Mouse (Mus musculus) heart, embryonic 16.5 days (tissue): ENCODE data around the gene Gm5431. TPM values are rescaled to one million over a fixed set of nuclear protein-coding genes. Genes with fewer than 3 reads are reported as not detected.

Source experiments
- ATAC-seq: fragments of 200-750 bp; cut with Nextera tagmentation; replicated peaks from 2 replicates; pipeline ENCODE4 v1.8.0; 2017; ENCODE audit warnings: moderate number of reproducible peaks; ENCODE audit not compliant: insufficient read depth, low FRiP score; ENCODE audit errors: extremely low read depth
- H3K27ac ChIP-seq: fragments of 300-500 bp; sonication (generic); 2 replicates; pipeline ENCODE4 v1.5.1; 2014; ENCODE audit warnings: mild to moderate bottlenecking, low read length, control low read depth, moderate library complexity
- H3K27me3 ChIP-seq: fragments of 300-500 bp; sonication (generic); 2 replicates; pipeline ENCODE4 v1.6.1; 2014; ENCODE audit warnings: low read length, mixed read lengths; ENCODE audit not compliant: control insufficient read depth, insufficient read depth
- H3K36me3 ChIP-seq: fragments of 300-500 bp; sonication (generic); 2 replicates; pipeline ENCODE4 v1.6.1; 2014; ENCODE audit not compliant: control insufficient read depth, insufficient read depth
- H3K4me1 ChIP-seq: fragments of 300-500 bp; sonication (generic); 2 replicates; pipeline ENCODE4 v1.6.1; 2014; ENCODE audit warnings: low read length, mixed read lengths; ENCODE audit not compliant: control insufficient read depth, insufficient read depth
- H3K4me2 ChIP-seq: fragments of 300-500 bp; sonication (generic); 2 replicates; pipeline ENCODE4 v1.6.1; 2014; ENCODE audit warnings: low read depth, mild to moderate bottlenecking, control low read depth, low read length
- H3K4me3 ChIP-seq: fragments of 300-500 bp; sonication (generic); 2 replicates; pipeline ENCODE4 v1.5.1; 2014; ENCODE audit warnings: mild to moderate bottlenecking, control low read depth, low read length
- H3K9ac ChIP-seq: fragments of 300-500 bp; sonication (generic); 2 replicates; pipeline ENCODE4 v1.6.1; 2014; ENCODE audit warnings: low read length, control low read depth
- H3K9me3 ChIP-seq: fragments of 300-500 bp; sonication (generic); replicated peaks from 2 replicates; pipeline ENCODE4 v1.6.1; 2016; ENCODE audit warnings: low read length; ENCODE audit not compliant: control insufficient read depth
- WGBS: fragments of 180-500 bp; shearing (Covaris S2); extraction: QIAGEN DNeasy Blood & Tissue Kit; methylation state at CpG from one replicate; pipeline ENCODE4 v1.1.7; 2014; 5-methylcytosine and 5-hydroxymethylcytosine counted together
- polyA plus RNA-seq: library from polyadenylated mRNA; unstranded; fragments of >200 nt; fragmentation: Nextera tagmentation; extraction: Ambion mirVana; gene quantifications from 2 replicates; pipeline ENCODE4 v1.2.1, GENCODE M21; 2015

Gm5431 gene
- polyA plus RNA-seq, 1 experiment from 2014 or later: 0.28 TPM

DNA sequence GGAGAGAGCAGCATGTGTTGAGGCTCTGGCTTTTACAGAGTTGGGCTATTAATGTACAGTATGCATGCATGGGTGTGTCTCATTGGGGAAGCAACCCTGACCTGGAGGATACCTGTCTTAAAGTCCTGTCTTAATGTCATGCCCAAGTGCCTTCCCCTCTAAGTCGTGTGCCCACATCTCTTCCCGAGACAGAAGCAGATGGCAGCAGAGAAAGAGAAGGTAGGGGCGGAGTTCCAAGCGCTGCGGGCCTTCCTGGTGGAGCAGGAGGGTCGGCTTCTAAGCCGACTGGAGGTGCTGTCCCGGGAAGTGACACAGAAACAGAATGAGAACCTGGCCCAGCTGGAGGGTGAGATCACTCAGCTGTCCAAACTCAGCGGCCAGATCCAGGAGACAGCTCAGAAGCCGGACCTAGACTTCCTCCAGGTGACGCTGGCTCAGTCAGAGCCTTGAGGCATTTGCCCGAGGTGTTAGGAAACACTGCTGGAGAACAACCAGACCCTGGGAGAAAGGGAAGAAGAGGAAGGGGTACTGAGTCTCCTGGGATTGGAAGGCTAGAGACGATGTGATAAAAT, 56.7 kb downstream of the Gm5431 start:
- Histone ChIP-seq H3K4me3 (no peak overlapping the region), H3K4me1 (no peaks in the 10 kb centered on the region), H3K4me2 (no peak overlapping the region), H3K9me3 (no peaks in the 10 kb centered on the region), H3K27ac (no peak overlapping the region), H3K27me3 (no peaks in the 10 kb centered on the region; the same call in 1 of the 2 replicates), H3K36me3 (no peaks in the 10 kb centered on the region), H3K9ac (no peak overlapping the region)
- 32% methylated on average over 13 of the region's 13 CpGs for WGBS
- no peak for ATAC-seq

DNA sequence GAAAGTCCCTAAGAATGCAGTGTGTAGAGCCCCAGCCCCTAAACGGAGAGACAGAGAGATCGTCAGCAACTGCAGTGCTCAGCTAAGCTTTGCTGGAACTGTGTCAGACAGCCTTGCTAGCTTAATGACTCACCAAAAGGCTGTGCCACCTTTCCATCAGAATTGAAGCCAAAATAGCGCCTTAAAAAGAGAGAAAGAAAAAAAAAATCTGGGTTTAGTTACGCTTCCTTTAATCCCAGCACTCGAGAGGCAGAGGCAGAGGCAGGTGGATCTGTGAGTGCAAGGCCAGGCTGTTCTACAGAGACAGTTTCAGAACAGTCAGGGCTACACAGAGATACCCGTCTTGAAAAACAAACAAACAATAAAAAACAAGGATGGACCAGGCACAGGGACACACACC, 57.7 kb downstream of the Gm5431 start:
- Histone ChIP-seq H3K4me1 (no peaks in the 10 kb centered on the region), H3K9ac (no peak overlapping the region), H3K36me3 (no peaks in the 10 kb centered on the region), H3K9me3 (no peaks in the 10 kb centered on the region), H3K4me2 (no peak overlapping the region), H3K27me3 (no peaks in the 10 kb centered on the region; the same call in 1 of the 2 replicates), H3K27ac (no peak overlapping the region), H3K4me3 (no peak overlapping the region)
- no peak for ATAC-seq
- WGBS: 61% methylated on average over 6 of the region's 6 CpGs

DNA sequence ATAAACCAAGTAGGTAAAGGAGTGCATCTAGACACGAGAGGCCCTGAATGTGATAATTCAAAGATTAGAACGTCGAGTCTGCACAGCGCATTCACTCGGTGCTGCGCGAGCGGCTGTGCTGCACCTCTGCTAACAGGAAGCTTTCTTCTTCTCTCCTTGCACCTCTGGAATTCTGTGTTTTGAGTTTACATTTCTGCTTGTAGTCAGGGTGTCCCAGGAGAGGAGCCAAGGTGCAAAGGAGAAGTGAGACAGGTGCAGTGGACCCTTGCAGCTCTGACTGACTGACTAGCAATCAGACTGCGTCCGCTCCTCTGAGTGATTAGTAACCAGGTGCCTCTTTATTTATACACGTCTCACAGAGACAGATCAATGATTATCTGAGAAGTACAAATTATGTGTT, 58.8 kb downstream of the Gm5431 start:
- Histone ChIP-seq H3K27me3 (no peaks in the 10 kb centered on the region), H3K36me3 (no peaks in the 10 kb centered on the region), H3K4me2 (no peak overlapping the region), H3K4me1 (peaks cover 6% of the 10 kb centered on the region), H3K27ac (no peak overlapping the region), H3K4me3 (no peak overlapping the region), H3K9me3 (no peaks in the 10 kb centered on the region), H3K9ac (no peak overlapping the region)
- no peak for ATAC-seq
- WGBS: 75% methylated on average over 11 of the region's 11 CpGs

DNA sequence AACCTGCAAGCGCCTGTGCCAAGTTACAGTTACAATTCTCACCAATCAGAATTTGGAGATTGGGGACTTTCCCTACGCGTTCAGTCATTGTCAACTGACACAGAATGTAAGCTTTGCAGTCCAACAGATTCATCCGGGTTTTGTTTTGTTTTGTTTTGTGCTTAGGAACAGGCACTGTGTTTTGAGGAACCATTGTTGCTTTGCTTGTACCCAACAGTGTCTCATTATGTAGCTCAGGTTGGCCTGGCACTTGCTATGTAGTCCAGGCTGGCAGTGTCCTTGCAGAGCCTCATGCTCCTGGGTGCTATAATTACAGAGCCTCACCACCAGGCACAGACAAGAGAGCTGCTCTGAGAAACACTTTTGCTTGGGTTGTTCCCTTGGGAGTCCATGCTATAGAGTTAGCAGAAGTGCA, 59.6 kb downstream of the Gm5431 start:
- H3K9ac ChIP-seq: no peak overlapping the region
- no peaks in the 10 kb centered on the region for H3K27me3 ChIP-seq
- 75% methylated on average over 4 of the region's 4 CpGs for whole genome bisulfite sequencing
- H3K9me3 ChIP-seq: no peaks in the 10 kb centered on the region
- H3K27ac ChIP-seq: no peak overlapping the region
- H3K4me3 ChIP-seq: no peak overlapping the region
- ATAC-seq: no peak
- peaks cover 7% of the 10 kb centered on the region for H3K4me1 ChIP-seq
- H3K36me3 ChIP-seq: no peaks in the 10 kb centered on the region
- H3K4me2 ChIP-seq: no peak overlapping the region

DNA sequence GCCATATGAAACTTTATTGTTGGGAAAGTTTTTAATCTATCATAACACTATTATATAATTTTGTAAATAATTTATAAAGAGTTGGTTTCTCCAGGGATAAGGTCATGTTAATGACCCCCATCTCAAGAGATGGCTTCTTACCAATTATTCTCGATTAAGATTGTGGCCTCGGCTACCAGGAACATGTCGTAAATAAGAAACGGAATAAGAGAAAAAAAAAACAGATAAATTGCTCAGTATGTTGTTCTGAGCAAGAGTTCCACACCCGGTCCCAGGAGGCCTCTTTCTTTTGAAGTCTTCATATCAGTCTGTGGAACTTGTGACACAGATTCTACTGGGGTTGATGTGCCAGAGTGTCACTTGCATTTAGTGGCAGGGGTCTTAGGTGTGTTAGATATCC, 60.8 kb downstream of the Gm5431 start:
- 81% methylated on average over 5 of the region's 5 CpGs for WGBS
- Histone ChIP-seq H3K27ac (no peak overlapping the region), H3K4me1 (peaks cover 11% of the 10 kb centered on the region), H3K4me2 (no peak overlapping the region), H3K36me3 (no peaks in the 10 kb centered on the region), H3K9me3 (no peaks in the 10 kb centered on the region), H3K4me3 (no peak overlapping the region), H3K27me3 (no peaks in the 10 kb centered on the region), H3K9ac (no peak overlapping the region)
- ATAC-seq: no peak

DNA sequence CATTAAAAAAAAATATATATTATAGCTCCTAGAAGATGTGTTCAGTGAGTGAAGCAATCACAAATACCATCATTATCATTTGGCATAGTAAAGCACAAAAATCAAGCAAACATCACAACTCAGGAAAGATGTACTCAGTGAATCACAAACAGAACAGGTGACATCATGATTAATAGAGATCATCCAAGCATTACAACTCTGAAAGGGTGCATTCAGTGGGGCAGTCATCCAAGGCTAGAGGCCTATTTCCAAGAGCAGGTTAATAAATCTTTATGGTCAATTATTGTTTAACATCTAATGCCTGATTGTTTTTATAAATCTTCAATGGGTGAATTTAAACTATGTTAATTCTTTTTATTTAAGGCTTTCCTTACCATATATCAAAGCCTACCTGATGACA, 61.2 kb downstream of the Gm5431 start:
- peaks cover 11% of the 10 kb centered on the region for H3K4me1 ChIP-seq
- no peaks in the 10 kb centered on the region for H3K36me3 ChIP-seq
- no peak overlapping the region for H3K4me3 ChIP-seq
- H3K9me3 ChIP-seq: no peaks in the 10 kb centered on the region
- no peak overlapping the region for H3K4me2 ChIP-seq
- no peak overlapping the region for H3K27ac ChIP-seq
- no peak overlapping the region for H3K9ac ChIP-seq
- no peak for ATAC-seq
- H3K27me3 ChIP-seq: no peaks in the 10 kb centered on the region

DNA sequence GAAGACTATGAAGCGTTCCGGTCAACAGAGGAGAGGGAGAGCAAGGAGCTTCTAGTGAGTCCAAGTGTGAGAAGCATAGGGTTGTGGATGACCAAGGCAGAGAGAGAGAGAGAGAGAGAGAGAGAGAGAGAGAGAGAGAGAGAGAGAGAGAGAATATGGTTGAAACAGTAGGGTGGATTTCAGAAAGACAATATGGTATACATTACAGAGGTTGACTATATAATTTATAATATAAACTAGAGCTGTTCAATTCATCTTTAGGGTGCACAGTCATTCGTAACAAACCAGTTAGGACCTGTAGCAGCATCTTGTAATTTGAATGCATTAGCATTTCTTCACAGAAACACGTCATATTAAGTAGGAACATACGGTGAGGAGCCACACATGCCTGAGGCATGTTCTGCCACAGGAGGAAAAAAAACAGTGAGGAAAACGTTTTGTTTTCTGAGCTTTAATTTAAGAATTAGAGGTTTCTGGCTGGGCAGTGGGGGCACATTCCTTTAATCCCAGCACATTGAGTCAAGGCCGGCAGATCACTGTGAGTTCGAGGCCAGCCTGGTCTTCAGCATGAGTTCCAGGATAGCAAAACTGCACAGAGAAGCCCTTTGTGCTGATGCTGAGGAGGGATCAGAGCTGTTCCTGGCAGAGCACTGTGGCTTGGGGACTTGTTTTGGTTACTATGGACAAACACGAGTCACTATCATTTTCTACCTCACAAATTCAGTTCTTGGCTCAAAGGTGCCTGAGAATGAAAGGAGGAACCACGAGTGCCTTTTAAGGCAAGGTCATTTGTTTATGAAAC, 62.9 kb downstream of the Gm5431 start:
- peaks cover 11% of the 10 kb centered on the region for H3K4me1 ChIP-seq
- no peak overlapping the region for H3K9ac ChIP-seq
- 72% methylated on average over 10 of the region's 10 CpGs for WGBS
- H3K27ac ChIP-seq: no peak overlapping the region
- no peaks in the 10 kb centered on the region for H3K9me3 ChIP-seq
- no peaks in the 10 kb centered on the region for H3K27me3 ChIP-seq
- H3K4me2 ChIP-seq: peak overlapping the region; percentile 82; the same call in 1 of the 2 replicates
- no peaks in the 10 kb centered on the region for H3K36me3 ChIP-seq
- ATAC-seq: no peak
- peak overlapping the region; percentile 91 for H3K4me3 ChIP-seq

DNA sequence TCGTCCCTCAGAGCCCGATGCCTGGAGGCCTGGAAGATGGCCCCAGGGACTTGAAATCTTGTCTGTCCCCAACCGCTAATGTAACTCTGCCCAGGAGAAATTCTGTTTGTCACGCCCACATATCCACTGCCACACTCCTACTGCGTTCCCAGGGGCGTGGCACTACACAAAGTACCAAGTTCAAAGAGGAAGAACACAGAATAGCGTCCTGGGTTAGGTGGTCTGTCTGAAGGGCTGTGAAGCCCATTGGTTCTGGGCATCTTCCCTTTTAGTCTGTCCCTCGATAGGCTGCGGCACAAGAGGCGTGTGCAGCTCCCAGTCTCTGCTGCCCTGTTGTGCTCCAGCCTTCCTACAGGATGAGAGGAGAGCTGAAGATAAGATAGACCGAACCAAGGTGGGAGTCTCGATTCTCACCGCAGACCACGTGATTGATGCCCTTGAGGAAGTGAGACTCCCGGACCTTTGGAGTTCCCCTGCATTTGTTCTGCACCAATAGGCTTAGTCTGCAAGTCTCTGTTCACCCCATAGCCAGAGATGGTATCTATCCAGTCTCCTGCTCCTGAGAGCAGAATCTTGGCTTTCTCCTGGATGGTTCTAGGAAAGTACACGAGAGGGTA, 63.7 kb downstream of the Gm5431 start:
- H3K9me3 ChIP-seq: no peaks in the 10 kb centered on the region
- H3K4me2 ChIP-seq: peak overlapping the region; percentile 82
- no peak overlapping the region; the same call in 1 of the 2 replicates for H3K27ac ChIP-seq
- no peak; the same call in 1 of the 2 replicates for ATAC-seq
- H3K27me3 ChIP-seq: no peaks in the 10 kb centered on the region
- no peaks in the 10 kb centered on the region for H3K36me3 ChIP-seq
- under 1% methylated on average over 16 of the region's 16 CpGs for WGBS
- H3K4me3 ChIP-seq: peak overlapping the region; percentile 91
- peaks cover 11% of the 10 kb centered on the region for H3K4me1 ChIP-seq
- H3K9ac ChIP-seq: peak overlapping the region; percentile 82
